Mouse (Mus musculus) myocyte (in vitro differentiated cells): ENCODE data around the gene Ccdc71. TPM values are rescaled to one million over a fixed set of nuclear protein-coding genes. Genes with fewer than 3 reads are reported as not detected.

ENCODE experiments used
- H3K27me3 ChIP-seq: one replicate; pipeline ENCODE4 v1.6.1; 2011; ENCODE audit not compliant: control insufficient read depth, insufficient read depth, insufficient read length
- H3K36me3 ChIP-seq: one replicate; pipeline ENCODE4 v1.6.1; 2011; ENCODE audit not compliant: control insufficient read depth, insufficient read depth
- H3K4me2 ChIP-seq: one replicate; pipeline ENCODE4 v1.6.1; 2011; ENCODE audit warnings: low read depth, control low read depth
- H3K4me3 ChIP-seq: one replicate; pipeline ENCODE4 v1.5.1; 2011; ENCODE audit warnings: mild to moderate bottlenecking, control low read depth, moderate library complexity
- H3K79me2 ChIP-seq: one replicate; pipeline ENCODE4 v1.6.1; 2011; ENCODE audit not compliant: control insufficient read depth, insufficient read depth
- H3ac ChIP-seq: one replicate; pipeline ENCODE4 v1.6.1; 2011; ENCODE audit not compliant: control insufficient read depth, insufficient read length
- E2F4 ChIP-seq: IDR thresholded peaks from one replicate; pipeline ENCODE4 v1.6.1; 2011; ENCODE audit warnings: mild to moderate bottlenecking, control low read depth, moderate library complexity; ENCODE audit not compliant: insufficient read depth
- MYOD1 ChIP-seq, 3 experiments: IDR thresholded peaks; one replicate each; pipeline ENCODE4 v1.6.1; 2011; ENCODE audit warnings: control low read depth in 2 of 3, low read depth in 2 of 3, mild to moderate bottlenecking in 2 of 3, moderate library complexity in 1 of 3; ENCODE audit not compliant: insufficient read length in 2 of 3, control insufficient read depth in 1 of 3
- MYOG ChIP-seq, 3 experiments: IDR thresholded peaks; one replicate each; pipeline ENCODE4 v1.6.1; 2011; ENCODE audit warnings: control low read depth in 2 of 3, low read depth in 2 of 3, mild to moderate bottlenecking in 2 of 3; ENCODE audit not compliant: insufficient read length in 2 of 3, control insufficient read depth in 1 of 3, insufficient read depth in 1 of 3
- POLR2A ChIP-seq: IDR thresholded peaks from one replicate; pipeline ENCODE4 v1.6.1; 2011; ENCODE audit warnings: low read depth, mild to moderate bottlenecking, control low read depth, moderate library complexity; ENCODE audit not compliant: insufficient read length
- SRF ChIP-seq: IDR thresholded peaks from one replicate; pipeline ENCODE4 v1.6.1; 2011; ENCODE audit warnings: low read depth; ENCODE audit not compliant: control insufficient read depth, insufficient read length
- USF1 ChIP-seq: IDR thresholded peaks from one replicate; pipeline ENCODE4 v1.6.1; 2011; ENCODE audit warnings: low read depth, mild to moderate bottlenecking, control low read depth, moderate library complexity
- polyA plus RNA-seq: library from polyadenylated mRNA; unstranded; fragments of >200 nt; fragmentation: generic; extraction: Trizol; gene quantifications from one replicate; pipeline ENCODE4 v1.2.1, GENCODE M21; 2012; ENCODE audit warnings: missing spikeins

Gene Ccdc71
- polyA plus RNA-seq, 1 experiment = 30.4 TPM

DNA sequence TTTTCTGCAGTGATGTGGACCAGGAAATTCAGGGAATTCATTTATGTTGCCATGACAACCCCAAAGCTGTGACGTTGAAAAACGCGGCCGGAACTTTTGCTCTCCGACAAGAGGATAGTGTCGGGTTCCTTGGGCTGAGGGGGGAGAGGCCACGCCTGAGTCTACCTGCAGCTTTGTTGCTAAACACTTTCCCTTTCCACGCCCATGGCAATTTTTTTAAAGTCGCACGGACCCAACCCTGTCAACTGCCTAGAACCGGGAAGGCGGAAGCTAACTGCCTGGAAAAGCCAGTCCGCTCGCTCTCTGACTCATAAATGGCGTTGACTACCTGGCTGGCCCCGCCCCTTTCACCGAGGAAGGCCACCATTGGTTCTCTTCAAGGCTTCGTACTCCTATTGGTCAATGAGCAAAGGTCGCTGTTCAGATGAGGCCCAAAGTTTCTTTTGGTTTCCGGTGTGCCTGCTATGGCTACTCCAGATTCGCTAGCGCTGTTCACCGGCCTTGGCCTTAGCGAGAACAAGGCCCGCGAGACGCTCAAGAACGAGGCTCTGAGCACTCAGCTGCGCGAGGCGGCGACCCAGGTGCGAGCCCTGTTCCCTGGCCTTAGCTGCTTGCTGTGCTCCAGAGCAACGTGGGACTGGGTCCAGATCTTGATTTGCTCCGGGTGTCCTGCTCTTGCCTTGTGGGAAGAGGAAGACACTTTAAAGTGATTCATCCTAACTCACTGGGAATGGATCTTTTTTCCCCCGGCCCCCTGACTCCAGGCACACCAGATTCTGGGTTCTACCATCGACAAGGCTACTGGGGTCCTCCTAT is 47.5 kb downstream of the Ccdc71 start, which contains the start of gene Qars:
Gene Qars (plus strand): TSS at position 88 of the 816 bp plus-strand sequence.
- H3K4me3 ChIP-seq = peak within 1 kb of the TSS; percentile 72
- peak within 1 kb of the TSS; percentile 75 for H3ac ChIP-seq
- TF ChIP-seq USF1 = no peak
- TF ChIP-seq MYOG (IDR thresholded peaks at IDR 0.05; ENCODE audit: control insufficient read depth in 1 of 3, insufficient read depth in 1 of 3, insufficient read length in 2 of 3, low read depth in 2 of 3) = no peak
- no peak for TF ChIP-seq E2F4
- no peak for TF ChIP-seq MYOD1 (IDR thresholded peaks at IDR 0.05; ENCODE audit: control insufficient read depth in 1 of 3, insufficient read length in 2 of 3, low read depth in 2 of 3)
- TF ChIP-seq POLR2A = peak; percentile 62
- TF ChIP-seq SRF = no peak
- H3K79me2 ChIP-seq = peaks cover 11% of the 10 kb centered on the region
- peak within 1 kb of the TSS; percentile 99 for H3K4me2 ChIP-seq
- no peaks in the 10 kb centered on the region for H3K27me3 ChIP-seq
- H3K36me3 ChIP-seq = peaks cover 11% of the 10 kb centered on the region

DNA sequence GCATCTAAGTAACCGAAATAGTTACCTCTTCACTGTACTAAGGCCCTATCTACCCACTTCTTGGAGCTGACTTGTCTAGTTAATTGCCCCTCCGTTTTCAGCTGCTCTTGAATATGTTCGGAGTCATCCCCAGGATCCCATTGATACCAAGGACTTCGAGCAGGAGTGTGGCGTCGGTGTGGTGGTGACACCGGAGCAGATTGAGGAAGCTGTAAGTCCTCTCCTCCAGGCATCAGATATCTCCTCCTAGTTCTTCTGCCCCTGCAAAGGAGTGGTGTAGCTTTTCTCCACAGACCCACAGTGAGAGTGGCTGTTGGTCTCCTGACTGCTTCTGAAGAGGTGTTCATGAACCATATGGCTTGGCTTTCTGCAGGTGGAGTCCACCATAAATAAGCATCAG is 48.4 kb downstream of the Ccdc71 start:
- peak overlapping the region; percentile 72 for H3K4me3 ChIP-seq
- peak overlapping the region; percentile 99 for H3K4me2 ChIP-seq
- peak overlapping the region; percentile 75 for H3ac ChIP-seq
- no peak for TF ChIP-seq MYOD1 (IDR thresholded peaks at IDR 0.05; ENCODE audit: control insufficient read depth in 1 of 3, insufficient read length in 2 of 3, low read depth in 2 of 3)
- H3K79me2 ChIP-seq = peaks cover 11% of the 10 kb centered on the region
- peaks cover 21% of the 10 kb centered on the region for H3K36me3 ChIP-seq
- no peaks in the 10 kb centered on the region for H3K27me3 ChIP-seq

Other genes with a start within 250 kb of the Ccdc71 start
- 195 TPM for gene Dag1, start 196.6 kb upstream of the Ccdc71 start, polyA plus RNA-seq
- 37.9 TPM for gene Nicn1, start 170.1 kb upstream of the Ccdc71 start, polyA plus RNA-seq
- gene Amt, start 163.7 kb upstream of the Ccdc71 start, polyA plus RNA-seq = 2.1 TPM
- gene Rhoa, start 154.4 kb upstream of the Ccdc71 start, polyA plus RNA-seq = 306 TPM
- gene Tcta, start 154.4 kb upstream of the Ccdc71 start, polyA plus RNA-seq = 29.8 TPM
- 393 TPM for gene Gpx1, start 121.6 kb upstream of the Ccdc71 start, polyA plus RNA-seq
- 89.4 TPM for gene Usp4, start 112.7 kb upstream of the Ccdc71 start, polyA plus RNA-seq
- 0.17 TPM for gene 1700102P08Rik, start 67.7 kb upstream of the Ccdc71 start, polyA plus RNA-seq
- not detected for gene Ccdc36, start 32.0 kb upstream of the Ccdc71 start, polyA plus RNA-seq
- not detected for gene BC048562, start 24.0 kb upstream of the Ccdc71 start, polyA plus RNA-seq
- 3.7 TPM for gene Klhdc8b, start 1.1 kb downstream of the Ccdc71 start, polyA plus RNA-seq
- 61.6 TPM for gene Lamb2, start 19.2 kb downstream of the Ccdc71 start, polyA plus RNA-seq
- gene Usp19, start 30.1 kb downstream of the Ccdc71 start, polyA plus RNA-seq = 86.6 TPM
- 168 TPM for gene Qars, start 47.2 kb downstream of the Ccdc71 start, polyA plus RNA-seq
- 44.0 TPM for gene Qrich1, start 56.3 kb downstream of the Ccdc71 start, polyA plus RNA-seq
- gene Impdh2, start 99.8 kb downstream of the Ccdc71 start, polyA plus RNA-seq = 129 TPM
- 25.8 TPM for gene Ndufaf3, start 106.9 kb downstream of the Ccdc71 start, polyA plus RNA-seq
- gene Dalrd3, start 109.4 kb downstream of the Ccdc71 start, polyA plus RNA-seq = 50.2 TPM
- gene Wdr6, start 118.2 kb downstream of the Ccdc71 start, polyA plus RNA-seq = 21.9 TPM
- 0.94 TPM for gene P4htm, start 137.1 kb downstream of the Ccdc71 start, polyA plus RNA-seq
- gene Arih2, start 188.9 kb downstream of the Ccdc71 start, polyA plus RNA-seq = 51.1 TPM
- 27.7 TPM for gene Slc25a20, start 201.6 kb downstream of the Ccdc71 start, polyA plus RNA-seq
- 21.5 TPM for gene Prkar2a, start 228.8 kb downstream of the Ccdc71 start, polyA plus RNA-seq